Mouse (Mus musculus) heart, adult 2 months (tissue): ENCODE measurements at regions not wholly inside any gene's neighbourhood (a gene's known extent, or its start where the extent isn't known, plus 50 kb on each side); places are given as distances from the start of the nearest gene placed in this dataset.

ENCODE experiments used
- CTCF ChIP-seq: fragments of 200-600 bp; IDR thresholded peaks from 2 replicates; pipeline ENCODE4 v1.8.1; 2022; ENCODE audit warnings: antibody characterized with exemption, mild to moderate bottlenecking, moderate library complexity
- EP300 ChIP-seq: fragments of 200-500 bp; IDR thresholded peaks from 2 replicates; pipeline ENCODE4 v1.6.1; 2011; ENCODE audit warnings: low read depth, low read length, control low read depth; ENCODE audit not compliant: insufficient read depth
- POLR2A ChIP-seq: fragments of 200-500 bp; IDR thresholded peaks from 2 replicates; pipeline ENCODE4 v1.6.1; 2011; ENCODE audit warnings: mild to moderate bottlenecking, low read depth, low read length, control low read depth; ENCODE audit not compliant: insufficient read depth

DNA sequence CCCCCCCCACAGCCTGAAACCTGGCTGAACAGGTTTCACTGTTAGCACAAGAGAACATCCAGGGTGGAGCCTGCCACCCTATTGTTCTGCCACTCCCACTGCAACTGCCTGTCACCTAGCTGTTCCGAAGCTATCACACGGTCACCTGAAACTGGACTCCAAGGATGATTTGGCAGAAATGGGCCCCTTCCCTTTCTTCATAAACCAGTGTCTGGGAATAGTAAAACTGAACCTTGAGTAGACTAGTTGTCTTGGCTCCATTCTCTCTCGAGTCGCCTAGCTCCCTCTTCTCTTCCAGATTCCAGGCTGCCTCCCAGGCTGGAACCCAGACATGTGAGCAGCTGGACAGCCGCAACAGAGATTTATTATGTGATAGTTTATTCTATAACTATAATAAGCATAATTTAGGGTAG is 282.9 kb upstream of the Dab2 start:
- TF ChIP-seq CTCF (no peak), EP300 (no peak), POLR2A (no peak)
